Comparison of ENCODE assay signal across 17 mouse cellular contexts in the genomic region with DNA sequence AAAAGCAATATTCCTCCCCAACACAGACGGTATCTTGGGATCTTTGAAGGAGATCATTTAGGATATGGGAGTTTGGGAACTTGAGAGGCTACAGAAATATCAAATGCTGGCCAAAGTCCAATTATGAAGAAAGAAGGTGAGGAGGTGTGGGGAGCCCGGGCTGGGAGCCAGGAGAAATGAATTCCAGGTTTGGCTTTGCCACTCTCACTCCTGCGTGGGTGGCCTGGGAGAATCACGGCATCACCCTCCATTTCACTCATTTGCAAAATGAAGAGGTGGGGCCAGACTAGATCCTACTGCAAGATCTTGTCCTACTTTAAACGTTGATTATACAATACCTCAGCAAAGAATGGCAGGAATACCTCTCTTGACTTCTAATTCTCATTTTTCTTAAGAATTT. TPM values are rescaled to one million over a fixed set of nuclear protein-coding genes. Genes with fewer than 3 reads are reported as not detected.
DNase-seq lines count a peak whose midpoint lies in the region; ATAC-seq lines count a peak whose summit lies in the region.
"Had no signal": no experiment of that assay in that cellular context is flagged by ENCODE, and none has a peak within 500 bp of the region (broad histone marks: within the 10 kb centered on the region; RNA-seq: fewer than 3 reads in every experiment).

No protein-coding gene starts in this region.

- DNase-seq in cerebellum, postnatal 36 days = peak; percentile 26 to 40
- peak; percentile 41 for DNase-seq in thymus, postnatal 4 days
- no peak for DNase-seq in thymus, postnatal 10 days (ENCODE audit: low spot score in 2 of 2)
- peak; percentile 31 to 47 for DNase-seq in left cerebral cortex, postnatal 14 days (ENCODE audit: low spot score in 2 of 2)
- DNase-seq in telencephalon, adult 2 months (ENCODE audit: low read depth, low spot score) = peak; percentile 74
- no peak for DNase-seq in testis, postnatal 10 days (ENCODE audit: low spot score)
- DNase-seq in retina, embryonic 14.5 days (ENCODE audit: low spot score) = no peak
- DNase-seq: B cell, adult 2 months; cerebellum, adult 9-11 months; gastrocnemius, adult 2 months; kidney, adult 11 months; kidney, postnatal 10 days; liver, postnatal 0 days; spleen, adult 18-20 months had no signal

- ATAC-seq in cerebellum, adult (ENCODE audit: insufficient number of reproducible peaks, low FRiP score, low TSS enrichment) = no peak
- ATAC-seq: liver, postnatal 0 days; midbrain, embryonic 13.5 days had no signal

- intact Hi-C loops in left cerebral cortex, postnatal 14 days (cut with DNase I) = no loop called here

RNA-seq across cellular contexts. Expression of a gene that starts 5.1 kb away (rescaled TPM):
- not detected for total RNA-seq in left cerebral cortex, postnatal 14 days (2021)
- total RNA-seq: adrenal gland, adult 18-20 months; gastrocnemius, adult 2 months had no signal

Comparison
In these comparisons a context has a peak if more than half of its experiments do, and no peak if none do; other contexts are left out.
1. DNase-seq: peak in cerebellum, postnatal 36 days (2 of 2), thymus, postnatal 4 days (single experiment), left cerebral cortex, postnatal 14 days (2 of 2) and telencephalon, adult 2 months (single experiment); none in thymus, postnatal 10 days (0 of 2), testis, postnatal 10 days (single experiment) and retina, embryonic 14.5 days (single experiment).